Mouse (Mus musculus) liver, postnatal 0 days (tissue): ENCODE results near the gene Evi5l.

Experiments used
- CTCF ChIP-seq: sonication (generic); IDR thresholded peaks from 2 replicates; pipeline ENCODE4 v1.5.1; 2016; ENCODE audit warnings: antibody characterized with exemption, low read depth
- EP300 ChIP-seq: IDR thresholded peaks from 2 replicates; pipeline ENCODE4 v1.6.1; 2016; ENCODE audit warnings: antibody characterized with exemption, low read depth, mild to moderate bottlenecking

DNA sequence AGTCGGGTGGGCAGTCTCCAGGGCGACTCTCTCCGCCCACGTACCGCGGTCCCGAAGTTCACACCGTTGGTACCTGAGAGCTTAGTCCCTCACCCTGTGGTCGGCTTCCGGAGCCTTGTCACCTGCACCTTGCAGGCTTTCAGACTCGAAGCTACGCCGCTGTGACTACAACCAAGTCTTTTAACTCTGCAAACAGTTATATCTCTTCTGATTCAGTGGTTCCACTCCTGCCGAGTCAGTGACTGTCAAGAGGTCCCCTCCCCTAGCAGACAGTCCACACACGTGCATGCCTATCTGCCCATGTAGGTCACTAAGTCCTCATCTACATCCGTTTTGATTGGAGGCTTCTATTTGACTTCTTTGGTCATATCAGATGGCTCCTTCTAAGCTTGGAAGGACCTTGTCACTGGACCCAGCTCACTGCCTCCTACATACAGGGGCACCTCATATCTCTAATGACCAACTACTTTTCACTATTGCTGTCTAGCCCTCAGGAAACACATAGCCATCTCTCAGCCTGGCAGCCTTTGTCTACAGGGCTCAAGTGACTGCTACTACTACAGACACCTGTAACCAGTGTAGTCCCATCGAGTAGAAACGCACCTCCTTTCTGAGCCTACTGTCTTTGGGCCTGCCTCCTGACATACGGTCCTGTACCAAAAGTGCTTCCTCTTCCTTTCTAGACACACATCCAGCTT is 73.0 kb downstream of the Evi5l start:
- TF ChIP-seq CTCF: no peak
- no peak for TF ChIP-seq EP300
